Mouse (Mus musculus): ENCODE data around the gene Zcchc7.

GRCm38 (mm10) chr4:44923129-44923481, 167.4 kb downstream of the Zcchc7 start:
- TF ChIP-seq EP300 (optimal IDR thresholded peaks at IDR 0.05), result no peak
- TF ChIP-seq CTCF (IDR thresholded peaks at IDR 0.05; ENCODE audit: low read depth), result no peak

Data from stomach, postnatal 0 days (tissue).